Mouse (Mus musculus): ENCODE data around the gene Gm597. TPM values are rescaled to one million over a fixed set of nuclear protein-coding genes. Genes with fewer than 3 reads are reported as not detected.

Gene Gm597
- not detected in 2 replicates for polyA plus RNA-seq (2012; rRNA removed)

DNA sequence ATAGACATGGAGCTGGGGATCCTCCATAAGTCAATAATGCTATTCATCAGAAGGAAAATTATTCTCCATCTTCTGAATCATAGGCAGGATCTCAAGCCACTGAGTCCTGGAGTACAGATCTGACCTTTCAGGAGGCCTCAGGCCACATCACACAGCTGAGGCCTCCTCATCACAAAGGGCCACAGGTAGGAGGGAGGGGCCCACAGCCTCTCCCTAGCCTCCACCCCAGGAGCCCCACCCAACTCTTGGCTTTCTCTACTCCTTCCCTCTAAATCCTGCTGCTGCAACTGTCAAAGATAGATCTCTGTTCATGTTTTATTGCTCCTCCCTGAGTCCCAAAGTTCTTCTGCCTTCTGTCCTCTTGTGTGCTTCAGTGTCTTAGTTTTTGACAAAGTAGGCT lies at the start of gene Gm597:
Gm597 (minus strand) TSS at position 101 of the 400 bp plus-strand sequence.
- DNase-seq, result no peak
- Histone ChIP-seq H3K4me3 (replicated peaks; ENCODE audit: extremely low read depth, low read depth, low read length) (no peak within 1 kb of the TSS), H3K4me1 (ENCODE audit: control insufficient read depth, insufficient read depth, low read length) (no peaks in the 10 kb centered on the region)
- TF ChIP-seq CTCF (IDR thresholded peaks at IDR 0.05; ENCODE audit: insufficient read depth, low read length), result no peak
- TF ChIP-seq POLR2A (IDR thresholded peaks at IDR 0.05; ENCODE audit: borderline replicate concordance, extremely low read depth, low read depth, low read length), result no peak

DNA sequence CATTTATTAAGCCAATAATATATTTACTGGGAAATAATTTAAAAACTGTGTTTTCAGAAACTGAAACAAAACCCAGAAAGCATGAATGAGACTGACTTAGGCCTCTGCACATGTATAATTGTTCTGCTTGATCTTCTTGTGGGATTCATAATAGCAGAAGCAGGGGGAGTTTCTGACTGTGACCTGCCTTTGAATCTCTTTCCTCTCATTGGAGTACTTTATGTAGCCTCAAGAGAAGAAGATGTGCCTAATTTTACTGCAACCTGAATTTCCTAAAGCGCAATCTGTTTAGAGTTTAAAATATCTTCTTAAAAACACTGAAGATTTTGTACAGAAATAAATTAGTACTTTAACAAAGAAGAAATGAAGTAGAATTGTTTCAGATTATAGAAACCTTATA lies 27.6 kb upstream of the Gm597 start:
- WGBS, result 87% methylated on average over 1 of the region's 1 CpGs
- TF ChIP-seq POLR2A (IDR thresholded peaks at IDR 0.05; ENCODE audit: borderline replicate concordance, extremely low read depth, low read depth, low read length), result no peak
- TF ChIP-seq CTCF (IDR thresholded peaks at IDR 0.05; ENCODE audit: insufficient read depth, low read length), result no peak
- Histone ChIP-seq H3K4me3 (replicated peaks; ENCODE audit: extremely low read depth, low read depth, low read length) (no peak overlapping the region), H3K4me1 (ENCODE audit: control insufficient read depth, insufficient read depth, low read length) (no peaks in the 10 kb centered on the region)
- no peak for DNase-seq

DNA sequence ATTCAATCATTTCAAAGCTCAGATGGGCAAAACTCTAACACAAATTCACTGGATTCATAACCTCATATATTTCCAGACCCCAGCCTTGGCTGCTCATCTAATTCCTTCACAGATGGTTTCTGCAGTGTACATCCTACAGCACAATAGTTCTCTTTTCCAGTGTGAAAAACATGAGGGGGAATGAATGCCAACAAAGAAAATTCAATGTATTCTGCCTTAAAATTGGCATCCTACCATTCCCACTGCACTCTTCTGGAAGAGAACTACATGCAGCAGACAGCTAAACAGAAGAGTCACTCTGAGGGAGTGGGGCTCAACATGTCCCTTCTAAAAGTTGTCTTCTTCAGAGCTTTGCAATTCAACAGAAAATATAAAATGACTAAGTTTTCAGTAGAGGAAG lies 26.6 kb upstream of the Gm597 start:
- no peak for TF ChIP-seq POLR2A (IDR thresholded peaks at IDR 0.05; ENCODE audit: borderline replicate concordance, extremely low read depth, low read depth, low read length)
- no peak for TF ChIP-seq CTCF (IDR thresholded peaks at IDR 0.05; ENCODE audit: insufficient read depth, low read length)
- no peaks in the 10 kb centered on the region for H3K4me1 ChIP-seq (ENCODE audit: control insufficient read depth, insufficient read depth, low read length)

DNA sequence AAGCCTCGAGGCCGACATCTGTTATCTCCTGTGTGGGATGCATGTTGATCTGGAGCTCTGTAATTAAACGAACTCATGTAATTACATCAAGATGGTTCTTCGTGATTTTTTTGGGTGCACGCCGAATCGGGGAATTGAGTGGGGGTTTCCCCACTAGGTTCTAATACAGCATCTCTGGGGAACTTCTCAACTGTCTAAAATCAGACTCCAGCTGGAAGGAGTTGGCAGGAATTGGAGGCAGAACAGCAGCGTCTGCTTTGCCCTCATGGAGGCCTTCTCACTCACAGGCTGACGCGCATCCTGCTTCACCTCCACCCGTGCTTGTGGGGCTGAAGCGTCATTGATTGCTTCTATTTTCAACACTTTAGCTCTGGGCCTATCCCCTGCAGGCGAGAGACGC lies 20.8 kb upstream of the Gm597 start:
- no peak for DNase-seq
- 87% methylated on average over 14 of the region's 14 CpGs for WGBS
- H3K4me1 ChIP-seq (ENCODE audit: control insufficient read depth, insufficient read depth, low read length), result no peaks in the 10 kb centered on the region
- no peak for TF ChIP-seq CTCF (IDR thresholded peaks at IDR 0.05; ENCODE audit: insufficient read depth, low read length)
- no peak for TF ChIP-seq POLR2A (IDR thresholded peaks at IDR 0.05; ENCODE audit: borderline replicate concordance, extremely low read depth, low read depth, low read length)
- no peak overlapping the region for H3K4me3 ChIP-seq (replicated peaks; ENCODE audit: extremely low read depth, low read depth, low read length)

More for the DNA sequence above, 26.6 kb upstream of the Gm597 start:
- DNase-seq, result no peak
- no peak overlapping the region for H3K4me3 ChIP-seq (replicated peaks; ENCODE audit: extremely low read depth, low read depth, low read length)

Data from lung, adult 2 months (tissue).